Mouse (Mus musculus): ENCODE measurements around the gene Zbtb7b. TPM values are rescaled to one million over a fixed set of nuclear protein-coding genes. Genes with fewer than 3 reads are reported as not detected.

Zbtb7b gene
- polyA plus RNA-seq, 1 experiment: 47.0 TPM

GRCm38 (mm10) chr3:89330948-89331347 lies 63.6 kb downstream of the Zbtb7b start:
- TF ChIP-seq REST (IDR thresholded peaks at IDR 0.05; ENCODE audit: insufficient read depth, insufficient read length): no peak
- TF ChIP-seq MYOD1 (IDR thresholded peaks at IDR 0.05; ENCODE audit: control insufficient read depth in 1 of 3, insufficient read length in 2 of 3, low read depth in 2 of 3): no peak
- no peak for TF ChIP-seq TCF3 (IDR thresholded peaks at IDR 0.05; ENCODE audit: insufficient read length, low read depth)
- TF ChIP-seq USF1 (IDR thresholded peaks at IDR 0.05; ENCODE audit: low read depth): no peak
- no peak for TF ChIP-seq MAX (IDR thresholded peaks at IDR 0.05; ENCODE audit: low read depth)
- no peak for TF ChIP-seq CEBPB (IDR thresholded peaks at IDR 0.05; ENCODE audit: insufficient read depth, poor library complexity, severe bottlenecking)
- no peak for TF ChIP-seq MYOG (IDR thresholded peaks at IDR 0.05; ENCODE audit: control insufficient read depth in 1 of 3, insufficient read depth in 1 of 3, insufficient read length in 2 of 3, low read depth in 2 of 3)
- no peak for TF ChIP-seq E2F4 (IDR thresholded peaks at IDR 0.05; ENCODE audit: insufficient read depth)
- Histone ChIP-seq H3ac (ENCODE audit: control insufficient read depth, insufficient read length) (no peak overlapping the region), H3K36me3 (ENCODE audit: control insufficient read depth, insufficient read depth) (no peaks in the 10 kb centered on the region), H3K27me3 (ENCODE audit: control insufficient read depth, insufficient read depth, insufficient read length) (no peaks in the 10 kb centered on the region), H3K4me3 (no peak overlapping the region), H3K4me2 (ENCODE audit: low read depth) (no peak overlapping the region), H3K79me2 (ENCODE audit: control insufficient read depth, insufficient read depth) (no peaks in the 10 kb centered on the region)

GRCm38 (mm10) chr3:89330346-89330745 lies 64.2 kb downstream of the Zbtb7b start:
- no peak overlapping the region for H3K4me2 ChIP-seq (ENCODE audit: low read depth)
- H3K4me3 ChIP-seq: no peak overlapping the region
- H3K27me3 ChIP-seq (ENCODE audit: control insufficient read depth, insufficient read depth, insufficient read length): no peaks in the 10 kb centered on the region
- H3K36me3 ChIP-seq (ENCODE audit: control insufficient read depth, insufficient read depth): no peaks in the 10 kb centered on the region
- no peaks in the 10 kb centered on the region for H3K79me2 ChIP-seq (ENCODE audit: control insufficient read depth, insufficient read depth)
- TF ChIP-seq USF1 (IDR thresholded peaks at IDR 0.05; ENCODE audit: low read depth): no peak
- no peak for TF ChIP-seq CEBPB (IDR thresholded peaks at IDR 0.05; ENCODE audit: insufficient read depth, poor library complexity, severe bottlenecking)
- TF ChIP-seq MYOD1 (IDR thresholded peaks at IDR 0.05; ENCODE audit: control insufficient read depth in 1 of 3, insufficient read length in 2 of 3, low read depth in 2 of 3): no peak
- no peak for TF ChIP-seq MYOG (IDR thresholded peaks at IDR 0.05; ENCODE audit: control insufficient read depth in 1 of 3, insufficient read depth in 1 of 3, insufficient read length in 2 of 3, low read depth in 2 of 3)
- no peak for TF ChIP-seq MAX (IDR thresholded peaks at IDR 0.05; ENCODE audit: low read depth)
- TF ChIP-seq REST (IDR thresholded peaks at IDR 0.05; ENCODE audit: insufficient read depth, insufficient read length): no peak
- no peak for TF ChIP-seq E2F4 (IDR thresholded peaks at IDR 0.05; ENCODE audit: insufficient read depth)
- TF ChIP-seq SRF (IDR thresholded peaks at IDR 0.05; ENCODE audit: control insufficient read depth, insufficient read length, low read depth): no peak
- no peak for TF ChIP-seq POLR2A (IDR thresholded peaks at IDR 0.05; ENCODE audit: insufficient read length, low read depth)
- no peak for TF ChIP-seq TCF3 (IDR thresholded peaks at IDR 0.05; ENCODE audit: insufficient read length, low read depth)
- H3ac ChIP-seq (ENCODE audit: control insufficient read depth, insufficient read length): no peak overlapping the region

GRCm38 (mm10) chr3:89328623-89329022 lies 66.0 kb downstream of the Zbtb7b start:
- no peak overlapping the region for H3K4me3 ChIP-seq
- no peaks in the 10 kb centered on the region for H3K79me2 ChIP-seq (ENCODE audit: control insufficient read depth, insufficient read depth)
- H3K36me3 ChIP-seq (ENCODE audit: control insufficient read depth, insufficient read depth): no peaks in the 10 kb centered on the region
- no peak overlapping the region for H3K4me2 ChIP-seq (ENCODE audit: low read depth)
- no peaks in the 10 kb centered on the region for H3K27me3 ChIP-seq (ENCODE audit: control insufficient read depth, insufficient read depth, insufficient read length)
- no peak overlapping the region for H3ac ChIP-seq (ENCODE audit: control insufficient read depth, insufficient read length)
- no peak for TF ChIP-seq MYOD1 (IDR thresholded peaks at IDR 0.05; ENCODE audit: control insufficient read depth in 1 of 3, insufficient read length in 2 of 3, low read depth in 2 of 3)
- no peak for TF ChIP-seq MYOG (IDR thresholded peaks at IDR 0.05; ENCODE audit: control insufficient read depth in 1 of 3, insufficient read depth in 1 of 3, insufficient read length in 2 of 3, low read depth in 2 of 3)
- TF ChIP-seq REST (IDR thresholded peaks at IDR 0.05; ENCODE audit: insufficient read depth, insufficient read length): no peak
- no peak for TF ChIP-seq TCF12 (IDR thresholded peaks at IDR 0.05; ENCODE audit: insufficient read depth, poor library complexity, severe bottlenecking)
- no peak for TF ChIP-seq POLR2AphosphoS2 (IDR thresholded peaks at IDR 0.05; ENCODE audit: insufficient read length, low read depth)
- TF ChIP-seq SRF (IDR thresholded peaks at IDR 0.05; ENCODE audit: control insufficient read depth, insufficient read length, low read depth): no peak

Other genes with a start within 250 kb of the Zbtb7b start
- 0.10 TPM for gene Hcn3, start 234.6 kb downstream of the Zbtb7b start, polyA plus RNA-seq (2012; fragmentation: generic; extraction: Trizol)
- 22.2 TPM for gene Clk2, start 230.0 kb downstream of the Zbtb7b start, polyA plus RNA-seq (2012; fragmentation: generic; extraction: Trizol)
- 127 TPM for gene Scamp3, start 217.3 kb downstream of the Zbtb7b start, polyA plus RNA-seq (2012; fragmentation: generic; extraction: Trizol)
- gene Fam189b, start 211.6 kb downstream of the Zbtb7b start, polyA plus RNA-seq (2012; fragmentation: generic; extraction: Trizol): 15.0 TPM
- gene Gba, start 191.8 kb downstream of the Zbtb7b start, polyA plus RNA-seq (2012; fragmentation: generic; extraction: Trizol): 52.5 TPM
- 5.9 TPM for gene Thbs3, start 179.6 kb downstream of the Zbtb7b start, polyA plus RNA-seq (2012; fragmentation: generic; extraction: Trizol)
- 114 TPM for gene Mtx1, start 167.7 kb downstream of the Zbtb7b start, polyA plus RNA-seq (2012; fragmentation: generic; extraction: Trizol)
- gene Muc1, start 165.7 kb downstream of the Zbtb7b start, polyA plus RNA-seq (2012; fragmentation: generic; extraction: Trizol): 0.37 TPM
- 371 TPM for gene Krtcap2, start 148.8 kb downstream of the Zbtb7b start, polyA plus RNA-seq (2012; fragmentation: generic; extraction: Trizol)
- gene Trim46, start 148.5 kb downstream of the Zbtb7b start, polyA plus RNA-seq (2012; fragmentation: generic; extraction: Trizol): 15.2 TPM
- gene Dpm3, start 135.4 kb downstream of the Zbtb7b start, polyA plus RNA-seq (2012; fragmentation: generic; extraction: Trizol): 222 TPM
- 48.7 TPM for gene Slc50a1, start 124.2 kb downstream of the Zbtb7b start, polyA plus RNA-seq (2012; fragmentation: generic; extraction: Trizol)
- 8.2 TPM for gene Efna1, start 113.6 kb downstream of the Zbtb7b start, polyA plus RNA-seq (2012; fragmentation: generic; extraction: Trizol)
- 1.8 TPM for gene Efna3, start 71.8 kb downstream of the Zbtb7b start, polyA plus RNA-seq (2012; fragmentation: generic; extraction: Trizol)
- gene Efna4, start 56.7 kb downstream of the Zbtb7b start, polyA plus RNA-seq (2012; fragmentation: generic; extraction: Trizol): 5.4 TPM
- 78.4 TPM for gene Adam15, start 44.8 kb downstream of the Zbtb7b start, polyA plus RNA-seq (2012; fragmentation: generic; extraction: Trizol)
- gene Dcst2, start 32.8 kb downstream of the Zbtb7b start, polyA plus RNA-seq (2012; fragmentation: generic; extraction: Trizol): 0.01 TPM
- 0.41 TPM for gene Dcst1, start 29.5 kb downstream of the Zbtb7b start, polyA plus RNA-seq (2012; fragmentation: generic; extraction: Trizol)
- gene Lenep, start 8.0 kb upstream of the Zbtb7b start, polyA plus RNA-seq (2012; fragmentation: generic; extraction: Trizol): not detected
- 19.8 TPM for gene Flad1, start 17.1 kb upstream of the Zbtb7b start, polyA plus RNA-seq (2012; fragmentation: generic; extraction: Trizol)
- gene Cks1b, start 23.6 kb upstream of the Zbtb7b start, polyA plus RNA-seq (2012; fragmentation: generic; extraction: Trizol): 113 TPM
- gene Shc1, start 23.7 kb upstream of the Zbtb7b start, polyA plus RNA-seq (2012; fragmentation: generic; extraction: Trizol): 95.5 TPM
- gene Pygo2, start 35.4 kb upstream of the Zbtb7b start, polyA plus RNA-seq (2012; fragmentation: generic; extraction: Trizol): 58.5 TPM
- 159 TPM for gene Pbxip1, start 41.9 kb upstream of the Zbtb7b start, polyA plus RNA-seq (2012; fragmentation: generic; extraction: Trizol)
- 67.9 TPM for gene Pmvk, start 59.8 kb upstream of the Zbtb7b start, polyA plus RNA-seq (2012; fragmentation: generic; extraction: Trizol)
- gene Kcnn3, start 125.4 kb upstream of the Zbtb7b start, polyA plus RNA-seq (2012; fragmentation: generic; extraction: Trizol): 0.68 TPM

Measured in myocyte (in vitro differentiated cells).